Mouse (Mus musculus) regulatory T cell (primary cell): ENCODE results near the gene Gm49601.

Source experiments
- in situ Hi-C: fragments of 300-600 bp; cut with MboI, MseI; formaldehyde crosslinking; loops from one replicate; pipeline ENCODE4 v1.15.1; 2025; ENCODE audit warnings: high pct_unique_total_duplicates

Gm49601 gene

DNA sequence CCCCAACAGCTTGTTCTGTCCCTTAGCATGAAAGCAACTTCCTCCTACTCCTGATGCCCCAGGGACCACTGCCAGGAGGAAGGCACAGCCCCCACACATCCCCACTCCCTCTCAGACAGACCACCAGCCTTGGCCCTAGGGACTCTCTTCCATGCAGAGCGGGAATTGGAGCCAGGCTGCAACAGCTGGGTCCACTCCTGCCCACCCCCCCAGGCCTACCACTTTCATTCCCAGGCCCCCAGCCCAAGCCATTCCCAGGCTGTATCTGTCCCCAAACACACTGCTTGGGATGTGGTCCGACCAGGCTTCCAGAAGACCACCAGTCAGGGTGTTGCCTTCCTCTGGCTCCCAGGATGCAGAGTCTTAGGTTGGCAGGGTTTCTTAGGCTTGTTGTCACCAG lies 17.1 kb downstream of the Gm49601 start:
- in situ Hi-C loops, result no loop called here

GRCm38 (mm10) chr16:18608226-18608625 lies 18.0 kb downstream of the Gm49601 start:
- in situ Hi-C loops, result no loop called here

DNA sequence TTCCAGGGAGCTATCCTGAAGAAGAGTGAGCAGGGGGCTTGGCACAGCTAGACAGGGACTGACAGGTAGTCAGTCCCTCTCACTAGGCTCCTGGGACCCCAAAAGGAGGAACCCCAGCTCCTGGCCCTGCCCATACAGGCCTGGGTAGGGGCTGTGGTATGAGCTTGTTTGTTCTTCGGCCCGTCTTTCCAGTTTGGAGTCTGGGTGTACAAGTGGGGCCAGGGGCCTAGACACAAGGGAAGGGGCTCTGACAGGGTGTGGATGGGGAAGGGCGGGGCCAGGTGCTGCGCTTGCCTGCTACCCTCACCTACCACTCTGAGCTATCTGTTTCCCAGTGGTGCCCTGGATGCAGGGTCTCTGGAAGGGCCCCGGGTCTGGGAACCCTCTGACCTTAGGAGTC lies 20.5 kb downstream of the Gm49601 start:
- in situ Hi-C loops, result no loop called here

GRCm38 (mm10) chr16:18604267-18604701 lies 21.9 kb downstream of the Gm49601 start:
- in situ Hi-C loops, result no loop called here

DNA sequence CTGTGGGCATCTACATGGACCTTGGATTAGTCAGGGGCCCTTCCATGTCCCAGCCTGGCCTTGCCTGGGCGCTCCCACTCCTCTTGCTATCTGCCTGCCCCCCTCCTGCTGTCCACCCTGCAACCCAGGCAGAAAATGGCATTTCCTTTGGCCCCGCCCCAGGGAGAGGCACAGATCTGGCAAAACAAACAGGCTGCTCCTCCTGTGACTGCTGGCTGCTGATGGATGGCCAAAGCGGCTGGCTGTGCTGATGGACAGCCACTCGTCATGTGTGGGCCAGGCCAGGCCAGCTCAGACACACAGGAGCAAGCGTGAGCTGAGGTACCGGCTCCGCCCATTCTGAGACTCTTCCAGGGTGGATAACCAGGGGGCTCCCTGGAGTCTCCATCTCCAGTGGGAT lies 24.8 kb downstream of the Gm49601 start:
- in situ Hi-C loops, result no loop called here

DNA sequence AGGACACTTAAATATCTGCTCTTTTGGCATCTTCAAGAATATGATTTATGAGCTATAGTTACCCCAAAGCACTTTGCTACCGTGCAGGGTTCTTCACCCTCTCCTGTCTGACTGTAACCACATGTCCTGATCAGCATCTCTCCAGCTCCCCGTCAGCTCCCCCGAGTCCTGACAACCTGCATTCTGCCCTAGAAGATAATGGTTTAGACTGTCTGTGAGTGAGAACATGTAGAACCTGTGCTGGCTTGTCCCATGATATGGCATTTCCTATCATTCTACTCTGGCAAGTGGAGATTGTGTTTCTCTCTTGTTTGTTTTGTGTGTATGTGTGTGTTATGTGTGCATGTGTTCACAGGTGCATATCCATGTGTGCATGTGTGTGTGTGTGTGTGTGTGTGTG lies 28.2 kb downstream of the Gm49601 start:
- in situ Hi-C loops, result no loop called here

GRCm38 (mm10) chr16:18596255-18596654 lies 30.0 kb downstream of the Gm49601 start:
- in situ Hi-C loops, result no loop called here

DNA sequence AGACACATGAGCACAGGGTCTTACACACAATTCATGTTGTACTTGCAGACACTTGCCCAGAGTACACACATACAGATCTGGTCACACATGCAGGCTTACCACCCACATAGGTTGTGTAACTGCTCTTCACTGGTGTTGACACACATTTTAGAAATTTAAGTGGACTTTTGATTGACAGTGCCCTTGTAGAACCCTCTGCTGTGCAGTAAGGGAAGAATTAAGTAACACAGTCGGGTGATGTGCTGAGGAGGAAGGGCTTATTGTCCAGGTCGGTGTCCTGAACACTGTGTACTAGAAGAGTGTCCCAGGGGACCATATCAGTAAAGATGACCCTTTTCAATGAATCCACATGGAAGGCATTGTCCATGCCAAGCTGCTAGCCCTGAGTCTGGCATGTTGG lies 32.3 kb downstream of the Gm49601 start:
- in situ Hi-C loops, result no loop called here

DNA sequence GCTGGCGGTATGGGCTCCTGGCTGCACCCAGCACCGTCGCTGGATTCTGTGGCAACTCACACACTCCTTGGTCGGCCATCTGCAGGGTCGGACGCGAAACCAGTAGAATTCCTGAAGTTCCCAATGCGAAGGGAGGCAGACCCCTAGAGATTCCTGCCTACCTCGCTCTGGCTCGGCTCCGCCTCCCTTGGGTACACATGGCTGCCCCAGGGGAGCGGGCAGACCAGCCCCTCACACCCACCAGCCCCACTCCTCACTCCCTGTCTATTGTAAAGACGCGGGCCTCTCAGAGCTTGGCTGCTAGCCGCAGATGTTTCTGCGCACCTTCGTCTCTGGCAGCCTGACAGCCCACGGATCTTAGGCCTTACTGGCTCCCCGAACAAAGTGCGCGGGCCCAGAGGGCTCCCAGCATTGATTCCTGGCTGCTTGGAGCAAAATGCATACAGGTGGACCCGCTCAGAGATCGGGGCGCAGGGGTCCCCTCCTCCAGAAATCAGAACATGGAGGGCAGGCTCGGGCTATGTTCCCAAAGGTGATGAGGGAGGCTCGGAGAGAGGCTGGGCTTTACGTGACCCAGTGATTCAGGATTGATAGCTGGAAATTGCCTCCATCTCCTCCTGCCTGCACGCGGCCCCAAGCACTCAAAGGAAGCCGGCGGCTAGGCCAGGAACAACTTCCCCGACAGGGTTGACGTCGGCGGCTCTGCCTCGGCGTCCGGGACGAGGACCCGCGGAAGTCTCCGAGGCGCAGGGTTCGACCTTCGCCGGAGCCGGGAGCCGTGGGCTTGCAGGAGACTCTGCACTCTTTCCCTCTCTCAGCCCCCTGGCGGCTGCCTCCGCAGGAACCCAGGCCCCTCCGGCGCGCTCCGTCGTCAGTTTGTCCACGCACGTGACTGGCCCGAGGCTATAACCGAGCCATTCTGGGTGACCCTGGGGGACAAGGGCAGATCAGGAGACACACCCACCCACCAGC lies 34.9 kb downstream of the Gm49601 start:
- in situ Hi-C loops, result no loop called here

- in situ Hi-C loops, result no loop called here
These were observed 36.1 kb downstream of the Gm49601 start, which contains the start of gene Tbx1 for GRCm38 (mm10) chr16:18589804-18590790. Gene Tbx1 (minus strand): TSS chr16:18590671.

DNA sequence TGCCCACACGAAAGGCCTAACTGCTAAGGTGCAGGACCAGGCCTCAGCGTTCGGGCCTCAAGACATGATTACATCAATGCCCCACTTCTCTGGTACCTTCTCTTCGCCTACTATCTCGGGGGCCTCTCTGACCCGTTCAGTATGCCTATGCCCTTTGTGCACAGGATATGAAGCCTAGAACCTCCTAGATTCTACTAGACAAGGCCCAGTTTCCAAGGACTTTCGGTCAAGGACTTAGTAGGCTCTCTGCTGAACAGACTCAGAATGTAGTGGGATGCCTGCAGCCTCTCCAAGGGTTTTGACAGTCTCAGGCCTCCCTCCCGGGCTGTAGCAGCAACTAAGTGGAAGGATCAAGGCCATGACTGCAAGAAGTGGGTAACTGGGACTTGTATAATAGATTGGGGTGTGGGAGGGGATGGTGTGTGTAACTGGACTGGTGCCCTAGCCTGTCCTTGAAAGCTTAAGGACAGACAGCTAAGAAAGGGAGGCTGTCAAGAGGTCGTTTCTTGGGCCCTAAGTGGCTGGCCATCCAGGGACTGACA lies 37.1 kb downstream of the Gm49601 start:
- in situ Hi-C loops, result no loop called here

GRCm38 (mm10) chr16:18588738-18589055 lies 37.5 kb downstream of the Gm49601 start:
- in situ Hi-C loops, result no loop called here

- in situ Hi-C loops, result no loop called here
These were observed 38.1 kb downstream of the Gm49601 start for GRCm38 (mm10) chr16:18587847-18588737.

DNA sequence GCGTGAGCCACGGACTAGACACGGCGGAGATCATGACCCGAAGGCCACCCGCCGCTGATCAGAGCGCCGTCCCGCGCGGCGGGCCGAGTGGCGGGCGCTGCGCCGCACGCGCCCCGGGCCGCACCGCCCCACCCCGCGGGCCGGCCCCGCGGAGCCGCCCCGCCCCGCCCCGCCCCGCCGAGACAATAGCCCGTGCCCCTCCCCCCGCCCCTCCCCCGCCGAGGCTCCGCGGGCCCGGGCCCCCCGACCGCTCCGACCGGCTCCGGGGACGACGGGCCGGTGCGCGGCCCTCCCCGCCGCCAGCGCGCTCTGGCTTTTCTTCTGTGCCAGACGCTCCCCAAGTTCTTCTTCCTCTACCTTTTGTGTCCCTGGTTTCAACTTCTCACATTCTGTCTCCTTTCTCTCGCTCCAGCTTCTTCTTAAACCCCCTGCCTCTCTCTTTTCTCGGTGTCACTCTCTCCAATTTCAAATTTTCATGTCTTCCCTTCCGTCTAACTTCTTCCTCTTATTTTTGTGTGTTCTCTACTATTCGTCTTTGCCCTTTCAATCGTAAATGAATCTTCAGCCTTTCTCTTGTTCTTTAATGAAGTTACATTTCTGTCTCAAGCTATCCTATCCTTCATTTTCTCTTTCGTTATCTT lies 39.2 kb downstream of the Gm49601 start:
- in situ Hi-C loops, result no loop called here

- in situ Hi-C loops, result no loop called here
These were observed 39.9 kb downstream of the Gm49601 start for GRCm38 (mm10) chr16:18586076-18586905.

- in situ Hi-C loops, result no loop called here
These were observed 40.6 kb downstream of the Gm49601 start for GRCm38 (mm10) chr16:18585676-18586075.

DNA sequence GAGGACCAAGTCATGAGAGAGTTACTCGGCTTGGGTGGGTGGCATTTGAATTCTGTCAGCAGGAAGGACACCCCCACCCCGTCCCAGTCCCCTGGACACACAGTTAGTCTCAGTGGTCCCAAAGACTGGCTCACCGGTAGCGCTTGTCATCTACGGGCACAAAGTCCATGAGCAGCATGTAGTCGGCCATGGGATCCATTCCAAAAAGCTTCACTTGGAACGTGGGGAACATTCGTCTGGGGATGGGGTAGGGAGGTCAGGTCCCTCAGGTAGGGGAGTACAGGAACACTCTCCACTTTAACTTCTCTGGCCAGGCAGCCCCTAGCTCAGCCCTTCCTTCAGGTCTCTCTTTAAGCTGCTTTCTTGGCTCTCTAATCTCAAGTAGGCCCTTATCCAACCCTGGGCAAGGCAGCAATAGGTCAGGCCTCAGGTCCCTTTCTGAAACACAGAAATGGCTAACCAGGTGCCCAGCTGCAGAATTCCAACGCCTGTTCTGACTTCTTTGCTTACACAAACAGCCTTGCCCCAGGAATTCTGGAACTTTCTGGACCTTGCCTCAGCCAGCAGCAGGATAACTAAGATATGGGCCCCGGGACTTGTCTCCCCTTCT lies 41.2 kb downstream of the Gm49601 start:
- in situ Hi-C loops, result no loop called here

DNA sequence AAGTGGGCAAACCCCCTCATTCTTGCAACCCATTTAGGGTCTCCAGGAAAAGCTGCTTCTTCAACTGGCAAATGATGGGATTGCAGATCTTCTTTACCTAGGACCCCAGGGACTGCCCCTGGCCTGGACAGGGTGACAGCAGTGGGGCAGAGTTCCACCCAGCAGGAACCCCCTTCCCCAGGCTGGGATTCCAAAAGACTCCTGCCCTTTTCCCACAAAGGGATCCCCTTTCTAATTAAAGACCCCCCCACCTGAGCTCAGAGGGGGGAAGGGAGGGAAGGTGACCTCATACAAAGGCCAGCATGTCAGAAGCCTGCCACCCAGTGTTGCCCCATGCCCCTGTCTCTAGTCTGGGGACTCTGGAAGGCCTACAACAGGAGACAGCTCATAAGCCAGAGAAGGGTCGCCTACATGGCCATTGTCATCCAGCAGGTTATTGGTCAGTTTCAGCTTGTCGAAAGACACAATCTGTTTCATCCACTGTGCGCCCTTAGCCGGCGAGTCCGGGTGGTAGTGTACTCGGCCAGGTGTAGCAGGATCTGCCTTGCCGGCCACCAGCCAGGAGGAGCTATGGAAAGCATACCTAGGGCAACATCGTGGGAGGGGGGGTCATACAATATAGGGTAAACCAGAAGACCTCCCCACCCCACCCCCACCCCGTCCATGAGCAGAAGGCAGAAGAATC lies 42.4 kb downstream of the Gm49601 start:
- in situ Hi-C loops, result no loop called here

DNA sequence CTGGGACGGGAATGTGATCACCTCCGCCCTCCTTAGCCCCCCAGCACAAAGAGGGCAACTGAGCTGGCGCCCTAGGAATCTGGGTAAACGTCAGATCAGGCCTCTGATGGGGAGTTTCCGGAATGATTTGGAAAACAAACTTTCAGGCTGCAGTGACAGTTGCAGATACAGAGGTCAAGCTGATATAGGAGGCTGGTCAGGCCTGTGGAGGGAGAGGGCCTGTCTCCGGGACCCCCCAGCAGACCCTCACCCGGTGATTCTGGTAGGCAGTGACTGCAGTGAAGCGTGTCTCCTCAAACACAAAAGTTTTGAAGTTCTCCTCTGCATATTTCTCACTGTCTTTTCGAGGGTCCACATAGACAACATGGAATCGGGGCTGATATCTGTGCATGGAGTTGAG lies 43.1 kb downstream of the Gm49601 start:
- in situ Hi-C loops, result no loop called here
